Mouse (Mus musculus) hindbrain, embryonic 11.5 days (tissue): Measurements from ENCODE around the gene Plch1. TPM values are rescaled to one million over a fixed set of nuclear protein-coding genes. Genes with fewer than 3 reads are reported as not detected.
A peak's percentile ranks its signal among the peaks of the same experiment; 100 is the strongest.

Source experiments
- ATAC-seq: fragments of 200-750 bp; cut with Nextera tagmentation; 2 replicates; pipeline ENCODE4 v1.8.0; 2017; ENCODE audit warnings: mild to moderate bottlenecking, moderate TSS enrichment, moderate library complexity; ENCODE audit not compliant: low FRiP score
- DNase-seq: peaks from one replicate; pipeline ENCODE4 v3.0.0-alpha.2; 2015; ENCODE audit warnings: low spot score
- H3K27ac ChIP-seq: fragments of 300-500 bp; sonication (generic); 2 replicates; pipeline ENCODE4 v1.5.1; 2014; ENCODE audit warnings: mild to moderate bottlenecking, low read depth, low read length
- H3K27me3 ChIP-seq: fragments of 300-500 bp; sonication (generic); 2 replicates; pipeline ENCODE4 v1.6.1; 2014; ENCODE audit warnings: mild to moderate bottlenecking, low read length, moderate library complexity, mixed read lengths; ENCODE audit not compliant: control insufficient read depth, insufficient read depth
- H3K36me3 ChIP-seq: fragments of 300-500 bp; sonication (generic); 2 replicates; pipeline ENCODE4 v1.6.1; 2014; ENCODE audit warnings: mild to moderate bottlenecking, low read length, moderate library complexity, mixed read lengths; ENCODE audit not compliant: control insufficient read depth, insufficient read depth
- H3K4me1 ChIP-seq: fragments of 300-500 bp; sonication (generic); replicated peaks from 2 replicates; pipeline ENCODE4 v1.6.1; 2014; ENCODE audit warnings: low read length, mixed read lengths; ENCODE audit not compliant: control insufficient read depth, insufficient read depth
- H3K4me2 ChIP-seq: fragments of 300-500 bp; sonication (generic); replicated peaks from 2 replicates; pipeline ENCODE4 v1.6.1; 2014; ENCODE audit warnings: mild to moderate bottlenecking, low read depth, low read length
- H3K4me3 ChIP-seq: fragments of 300-500 bp; sonication (generic); 2 replicates; pipeline ENCODE4 v1.5.1; 2014; ENCODE audit warnings: low read depth, low read length
- H3K9ac ChIP-seq: fragments of 300-500 bp; sonication (generic); 2 replicates; pipeline ENCODE4 v1.6.1; 2014; ENCODE audit warnings: low read depth, low read length
- H3K9me3 ChIP-seq: fragments of 300-500 bp; sonication (generic); 2 replicates; pipeline ENCODE4 v1.6.1; 2016; ENCODE audit warnings: low read length; ENCODE audit not compliant: control insufficient read depth
- WGBS: fragments of 180-500 bp; shearing (Covaris S2); extraction: QIAGEN DNeasy Blood & Tissue Kit; methylation state at CpG from one replicate; pipeline ENCODE4 v1.1.7; 2014; 5-methylcytosine and 5-hydroxymethylcytosine counted together
- polyA plus RNA-seq: library from polyadenylated mRNA; unstranded; fragments of >200 nt; fragmentation: Nextera tagmentation; extraction: Ambion mirVana; gene quantifications from 2 replicates; pipeline ENCODE4 v1.2.1, GENCODE M21; 2014

Plch1 gene
- polyA plus RNA-seq, 1 experiment from 2014 or later: 34.6 TPM

DNA sequence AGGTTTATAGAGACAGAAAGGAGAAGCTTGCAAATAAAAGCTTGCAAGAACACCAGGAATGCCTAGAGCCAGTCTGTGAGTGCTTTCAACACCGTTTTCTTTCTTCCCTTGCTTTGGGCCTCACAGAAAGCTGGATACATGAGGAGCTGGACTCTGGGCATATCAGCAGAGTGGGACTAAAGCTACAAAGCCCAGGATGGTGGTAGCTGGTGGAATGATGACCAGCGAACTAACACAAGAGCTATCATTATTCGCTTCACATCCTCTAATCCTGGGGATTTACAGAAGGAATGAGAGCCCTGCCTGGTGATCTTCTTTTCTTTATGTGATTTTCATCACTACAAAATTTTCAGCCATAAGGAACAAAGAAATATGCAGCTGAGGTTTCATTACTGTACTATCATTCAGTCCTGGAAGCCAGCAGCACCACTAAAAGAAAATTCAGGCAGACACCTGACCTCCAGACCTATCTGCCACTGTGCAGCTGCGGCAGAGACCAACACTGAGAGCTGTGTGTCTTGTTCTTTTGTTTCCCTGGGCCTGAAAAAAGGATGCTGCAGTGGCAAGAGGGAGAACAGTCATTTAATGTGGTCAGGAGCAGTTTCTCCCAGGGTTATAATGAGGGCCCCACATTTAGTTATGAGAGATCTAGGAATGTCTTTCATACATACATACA is 172.5 kb downstream of the Plch1 start:
- no peak overlapping the region for H3K9ac ChIP-seq
- no peak overlapping the region for H3K27ac ChIP-seq
- no peaks in the 10 kb centered on the region for H3K36me3 ChIP-seq
- no peak overlapping the region for H3K4me2 ChIP-seq
- H3K9me3 ChIP-seq: no peaks in the 10 kb centered on the region
- H3K4me1 ChIP-seq: no peaks in the 10 kb centered on the region
- no peak for DNase-seq
- no peak overlapping the region for H3K4me3 ChIP-seq
- no peak for ATAC-seq
- no peaks in the 10 kb centered on the region for H3K27me3 ChIP-seq
- WGBS: 78% methylated on average over 4 of the region's 4 CpGs

GRCm38 (mm10) chr3:63693694-63694093 is 205.6 kb downstream of the Plch1 start:
- H3K4me3 ChIP-seq: no peak overlapping the region
- no peaks in the 10 kb centered on the region for H3K4me1 ChIP-seq
- H3K36me3 ChIP-seq: peaks cover 3% of the 10 kb centered on the region; the same call in 1 of the 2 replicates
- no peak overlapping the region for H3K27ac ChIP-seq
- no peak overlapping the region for H3K9ac ChIP-seq
- 84% methylated on average over 2 of the region's 2 CpGs for WGBS
- no peak for DNase-seq
- H3K27me3 ChIP-seq: no peaks in the 10 kb centered on the region
- no peak for ATAC-seq
- H3K4me2 ChIP-seq: no peak overlapping the region
- H3K9me3 ChIP-seq: no peaks in the 10 kb centered on the region

DNA sequence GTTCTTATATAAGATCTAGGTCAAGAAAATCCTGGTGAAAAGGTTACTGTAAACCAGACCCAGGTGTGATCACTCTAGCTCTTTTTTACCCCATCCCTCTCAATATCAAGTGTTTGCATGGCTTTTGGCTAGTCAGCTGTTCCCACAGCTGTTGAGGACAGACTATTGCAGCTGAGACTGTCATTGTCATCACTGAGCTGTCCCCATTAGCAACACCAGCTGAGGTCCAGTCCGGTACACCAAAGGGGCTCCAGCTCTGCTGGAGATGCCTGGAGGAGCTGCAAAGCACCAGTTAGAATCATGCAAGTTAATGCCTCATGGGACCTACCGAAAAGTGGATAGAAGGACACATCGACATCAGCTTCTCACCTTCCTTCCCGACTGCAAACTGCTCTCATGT is 206.5 kb downstream of the Plch1 start:
- 78% methylated on average over 4 of the region's 4 CpGs for WGBS
- H3K27ac ChIP-seq: no peak overlapping the region

DNA sequence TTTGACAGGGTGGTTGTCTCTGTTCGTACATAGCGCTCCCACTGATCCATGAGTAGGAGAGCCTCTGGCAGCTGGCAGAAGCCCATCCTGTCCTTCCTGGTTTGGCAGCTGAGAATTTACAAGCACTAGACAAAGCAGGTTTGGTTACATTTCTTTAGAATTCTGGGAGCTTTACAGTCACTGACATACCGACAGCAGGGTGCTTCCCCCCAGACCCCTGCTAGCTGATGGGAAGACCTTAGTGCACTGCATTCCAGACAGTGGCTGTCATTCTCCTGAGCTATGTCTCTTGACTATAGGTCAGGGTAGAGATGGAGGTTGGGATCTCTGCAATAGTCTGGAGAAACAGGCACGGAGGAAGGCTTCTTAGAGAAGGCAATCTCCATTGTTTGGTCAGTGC is 230.5 kb downstream of the Plch1 start:
- 54% methylated on average over 4 of the region's 4 CpGs for WGBS
- Histone ChIP-seq H3K9ac (no peak overlapping the region), H3K27ac (no peak overlapping the region), H3K4me3 (no peak overlapping the region), H3K36me3 (no peaks in the 10 kb centered on the region), H3K4me1 (no peaks in the 10 kb centered on the region), H3K27me3 (no peaks in the 10 kb centered on the region), H3K9me3 (no peaks in the 10 kb centered on the region), H3K4me2 (no peak overlapping the region)
- ATAC-seq (no peak), DNase-seq (no peak)

More for the DNA sequence above, 206.5 kb downstream of the Plch1 start:
- no peak overlapping the region for H3K4me2 ChIP-seq
- no peaks in the 10 kb centered on the region for H3K9me3 ChIP-seq
- peak; percentile 84 for ATAC-seq
- no peaks in the 10 kb centered on the region for H3K27me3 ChIP-seq
- peak; percentile 21 for DNase-seq
- no peak overlapping the region for H3K4me3 ChIP-seq
- no peaks in the 10 kb centered on the region for H3K4me1 ChIP-seq
- H3K36me3 ChIP-seq: no peaks in the 10 kb centered on the region
- H3K9ac ChIP-seq: no peak overlapping the region

DNA sequence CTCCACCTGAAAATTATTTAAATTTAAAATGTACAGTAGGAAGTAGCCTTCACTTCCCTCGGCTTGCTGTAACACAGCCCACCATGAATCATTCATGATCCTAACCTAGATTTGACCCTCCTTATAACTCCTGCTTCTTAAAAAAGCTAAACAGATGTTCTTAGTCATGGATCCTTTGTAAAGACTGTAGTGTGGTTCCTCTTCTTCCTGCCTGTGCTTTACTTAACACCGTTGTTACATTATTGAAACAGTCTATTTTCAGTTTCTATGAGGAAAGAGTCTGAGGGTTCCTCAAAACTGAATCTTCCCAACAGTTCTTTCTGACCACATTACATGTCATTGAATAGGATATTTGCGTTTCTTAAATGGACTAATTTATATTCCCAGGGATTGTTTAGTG is 234.0 kb downstream of the Plch1 start:
- no peaks in the 10 kb centered on the region for H3K9me3 ChIP-seq
- DNase-seq: no peak
- H3K4me3 ChIP-seq: no peak overlapping the region
- H3K9ac ChIP-seq: no peak overlapping the region
- ATAC-seq: no peak
- H3K4me2 ChIP-seq: no peak overlapping the region
- WGBS: 81% methylated on average over 3 of the region's 3 CpGs
- H3K4me1 ChIP-seq: no peaks in the 10 kb centered on the region
- no peaks in the 10 kb centered on the region for H3K36me3 ChIP-seq
- no peak overlapping the region for H3K27ac ChIP-seq
- H3K27me3 ChIP-seq: no peaks in the 10 kb centered on the region

DNA sequence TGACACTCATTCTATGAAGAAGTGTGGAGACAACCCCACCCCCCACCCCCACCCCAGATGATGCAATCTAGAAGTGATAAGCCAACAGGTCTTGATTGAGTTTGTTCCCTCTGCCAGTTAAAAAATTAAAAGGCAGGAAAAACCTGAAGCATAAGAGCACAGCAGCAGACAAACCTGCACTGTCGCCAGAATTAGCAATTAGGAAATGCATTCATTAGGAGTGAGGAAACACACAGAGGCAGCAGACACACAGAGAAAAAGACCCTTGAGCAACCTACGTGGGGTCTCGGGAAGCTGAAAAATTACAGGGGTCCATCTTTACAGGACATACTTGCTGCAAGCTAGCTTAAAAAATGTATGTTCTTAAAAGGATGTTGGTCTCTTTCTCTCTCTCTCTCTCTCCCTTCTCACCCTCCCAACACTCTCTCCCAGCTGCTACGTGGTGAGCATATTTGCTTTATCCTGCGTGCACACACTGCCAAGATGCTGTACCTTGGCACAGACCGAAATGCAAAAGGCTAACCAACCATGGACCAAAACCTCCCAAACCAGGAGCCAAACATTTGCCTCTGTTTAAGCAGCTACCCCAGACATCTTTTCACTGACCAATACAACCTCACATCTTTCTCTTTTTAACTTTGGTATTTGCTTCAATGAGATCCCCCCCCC is 234.6 kb downstream of the Plch1 start:
- H3K4me2 ChIP-seq: no peak overlapping the region
- ATAC-seq (no peak), DNase-seq (no peak)
- no peaks in the 10 kb centered on the region for H3K36me3 ChIP-seq
- WGBS: 83% methylated on average over 6 of the region's 6 CpGs
- H3K27ac ChIP-seq: no peak overlapping the region
- no peaks in the 10 kb centered on the region for H3K4me1 ChIP-seq
- H3K9ac ChIP-seq: no peak overlapping the region
- no peak overlapping the region for H3K4me3 ChIP-seq
- no peaks in the 10 kb centered on the region for H3K9me3 ChIP-seq
- H3K27me3 ChIP-seq: no peaks in the 10 kb centered on the region

Other genes starting within 250 kb of the Plch1 start
- gene E130311K13Rik, start 30.0 kb upstream of the Plch1 start, polyA plus RNA-seq: 3.7 TPM in 2 replicates
- gene Slc33a1, start 65.3 kb upstream of the Plch1 start, polyA plus RNA-seq: 12.8 and 13.3 TPM in 2 replicates
- 70.7 and 71.9 TPM in 2 replicates for gene Gmps, start 76.6 kb upstream of the Plch1 start, polyA plus RNA-seq
- 0.03 and 0.14 TPM in 2 replicates for gene Vmn2r1, start 182.1 kb upstream of the Plch1 start, polyA plus RNA-seq
- 0.05 TPM in 1 of 2 replicates, not detected in the other for gene Vmn2r2, start 242.5 kb upstream of the Plch1 start, polyA plus RNA-seq